Mouse (Mus musculus): Measurements from ENCODE around the gene Olfr645. TPM values are rescaled to one million over a fixed set of nuclear protein-coding genes. Genes with fewer than 3 reads are reported as not detected.

The Olfr645 gene
- not detected in 2 replicates for polyA plus RNA-seq (2015; fragmentation: Nextera tagmentation; extraction: Ambion mirVana)

GRCm38 (mm10) chr7:104085365-104085764 lies at the start of gene Olfr645:
TSS of gene Olfr645 (minus strand) at chr7:104085465.
- no peaks in the 10 kb centered on the region for H3K27me3 ChIP-seq (replicated peaks; ENCODE audit: control insufficient read depth, insufficient read depth, low read length)
- H3K27ac ChIP-seq (ENCODE audit: low read depth, low read length) = no peak within 1 kb of the TSS
- no peaks in the 10 kb centered on the region for H3K36me3 ChIP-seq (ENCODE audit: control insufficient read depth, insufficient read depth, low read length)
- H3K9ac ChIP-seq (ENCODE audit: low read depth, low read length) = no peak within 1 kb of the TSS
- WGBS = 86% methylated on average over 1 of the region's 1 CpGs
- no peaks in the 10 kb centered on the region for H3K9me3 ChIP-seq (ENCODE audit: control insufficient read depth, low read length)
- H3K4me1 ChIP-seq (ENCODE audit: control insufficient read depth, insufficient read depth, low read depth, low read length) = no peaks in the 10 kb centered on the region
- H3K4me3 ChIP-seq (ENCODE audit: low read length) = no peak within 1 kb of the TSS
- ATAC-seq = no peak
- H3K4me2 ChIP-seq (ENCODE audit: low read length) = no peak within 1 kb of the TSS

GRCm38 (mm10) chr7:104129726-104130125 lies 44.5 kb upstream of the Olfr645 start, which contains the start of gene Ubqln5:
TSS of gene Ubqln5 (minus strand) at chr7:104129826.
- H3K9ac ChIP-seq (ENCODE audit: low read depth, low read length) = no peak within 1 kb of the TSS
- H3K9me3 ChIP-seq (ENCODE audit: control insufficient read depth, low read length) = no peaks in the 10 kb centered on the region
- H3K27me3 ChIP-seq (replicated peaks; ENCODE audit: control insufficient read depth, insufficient read depth, low read length) = no peaks in the 10 kb centered on the region
- no peak within 1 kb of the TSS for H3K27ac ChIP-seq (ENCODE audit: low read depth, low read length)
- 95% methylated on average over 5 of the region's 5 CpGs for WGBS
- no peak for ATAC-seq
- no peak within 1 kb of the TSS for H3K4me2 ChIP-seq (ENCODE audit: low read length)
- no peaks in the 10 kb centered on the region for H3K36me3 ChIP-seq (ENCODE audit: control insufficient read depth, insufficient read depth, low read length)
- no peak within 1 kb of the TSS for H3K4me3 ChIP-seq (ENCODE audit: low read length)
- H3K4me1 ChIP-seq (ENCODE audit: control insufficient read depth, insufficient read depth, low read depth, low read length) = no peaks in the 10 kb centered on the region

- no peak within 1 kb of the TSS for H3K4me3 ChIP-seq (ENCODE audit: low read length)
- no peaks in the 10 kb centered on the region for H3K27me3 ChIP-seq (replicated peaks; ENCODE audit: control insufficient read depth, insufficient read depth, low read length)
- H3K27ac ChIP-seq (ENCODE audit: low read depth, low read length) = no peak within 1 kb of the TSS
- H3K36me3 ChIP-seq (ENCODE audit: control insufficient read depth, insufficient read depth, low read length) = no peaks in the 10 kb centered on the region
- H3K4me2 ChIP-seq (ENCODE audit: low read length) = no peak within 1 kb of the TSS
- no peak for ATAC-seq
- no peaks in the 10 kb centered on the region for H3K4me1 ChIP-seq (ENCODE audit: control insufficient read depth, insufficient read depth, low read depth, low read length)
- H3K9ac ChIP-seq (ENCODE audit: low read depth, low read length) = no peak within 1 kb of the TSS
- H3K9me3 ChIP-seq (ENCODE audit: control insufficient read depth, low read length) = no peaks in the 10 kb centered on the region
These were observed 19.4 kb upstream of the Olfr645 start, which contains the start of gene Olfr646 for GRCm38 (mm10) chr7:104104757-104104972. TSS of gene Olfr646 (plus strand) at chr7:104104873.

GRCm38 (mm10) chr7:104103913-104104756 lies 18.9 kb upstream of the Olfr645 start:
- no peaks in the 10 kb centered on the region for H3K9me3 ChIP-seq (ENCODE audit: control insufficient read depth, low read length)
- no peak overlapping the region for H3K4me2 ChIP-seq (ENCODE audit: low read length)
- no peak overlapping the region for H3K27ac ChIP-seq (ENCODE audit: low read depth, low read length)
- H3K36me3 ChIP-seq (ENCODE audit: control insufficient read depth, insufficient read depth, low read length) = no peaks in the 10 kb centered on the region
- no peak for ATAC-seq
- H3K4me1 ChIP-seq (ENCODE audit: control insufficient read depth, insufficient read depth, low read depth, low read length) = no peaks in the 10 kb centered on the region
- H3K27me3 ChIP-seq (replicated peaks; ENCODE audit: control insufficient read depth, insufficient read depth, low read length) = no peaks in the 10 kb centered on the region
- H3K9ac ChIP-seq (ENCODE audit: low read depth, low read length) = no peak overlapping the region
- 49% methylated on average over 4 of the region's 4 CpGs for WGBS
- no peak overlapping the region for H3K4me3 ChIP-seq (ENCODE audit: low read length)

GRCm38 (mm10) chr7:104071769-104072168 lies 13.5 kb downstream of the Olfr645 start, which contains the start of gene Olfr644:
TSS of gene Olfr644 (minus strand) at chr7:104071869.
- Histone ChIP-seq H3K9me3 (ENCODE audit: control insufficient read depth, low read length) (peaks cover 3% of the 10 kb centered on the region; the same call in 1 of the 2 replicates), H3K27ac (ENCODE audit: low read depth, low read length) (no peak within 1 kb of the TSS), H3K4me2 (ENCODE audit: low read length) (no peak within 1 kb of the TSS), H3K4me3 (ENCODE audit: low read length) (no peak within 1 kb of the TSS), H3K27me3 (replicated peaks; ENCODE audit: control insufficient read depth, insufficient read depth, low read length) (no peaks in the 10 kb centered on the region), H3K9ac (ENCODE audit: low read depth, low read length) (no peak within 1 kb of the TSS), H3K36me3 (ENCODE audit: control insufficient read depth, insufficient read depth, low read length) (no peaks in the 10 kb centered on the region), H3K4me1 (ENCODE audit: control insufficient read depth, insufficient read depth, low read depth, low read length) (no peaks in the 10 kb centered on the region)
- ATAC-seq = no peak
- WGBS = 73% methylated on average over 2 of the region's 2 CpGs

GRCm38 (mm10) chr7:104061345-104061744 lies 23.9 kb downstream of the Olfr645 start, which contains the start of gene 4930516K23Rik:
TSS of gene 4930516K23Rik (minus strand) at chr7:104061445.
- no peak within 1 kb of the TSS for H3K27ac ChIP-seq (ENCODE audit: low read depth, low read length)
- H3K9ac ChIP-seq (ENCODE audit: low read depth, low read length) = no peak within 1 kb of the TSS
- no peaks in the 10 kb centered on the region for H3K36me3 ChIP-seq (ENCODE audit: control insufficient read depth, insufficient read depth, low read length)
- H3K27me3 ChIP-seq (replicated peaks; ENCODE audit: control insufficient read depth, insufficient read depth, low read length) = no peaks in the 10 kb centered on the region
- no peak within 1 kb of the TSS for H3K4me2 ChIP-seq (ENCODE audit: low read length)
- H3K4me1 ChIP-seq (ENCODE audit: control insufficient read depth, insufficient read depth, low read depth, low read length) = no peaks in the 10 kb centered on the region
- 56% methylated on average over 2 of the region's 2 CpGs for WGBS
- H3K4me3 ChIP-seq (ENCODE audit: low read length) = no peak within 1 kb of the TSS
- ATAC-seq = no peak
- no peaks in the 10 kb centered on the region for H3K9me3 ChIP-seq (ENCODE audit: control insufficient read depth, low read length)

GRCm38 (mm10) chr7:104059215-104059614 lies 26.1 kb downstream of the Olfr645 start:
- no peak overlapping the region for H3K27ac ChIP-seq (ENCODE audit: low read depth, low read length)
- no peaks in the 10 kb centered on the region for H3K9me3 ChIP-seq (ENCODE audit: control insufficient read depth, low read length)
- no peak overlapping the region for H3K4me2 ChIP-seq (ENCODE audit: low read length)
- H3K27me3 ChIP-seq (replicated peaks; ENCODE audit: control insufficient read depth, insufficient read depth, low read length) = no peaks in the 10 kb centered on the region
- no peak overlapping the region for H3K4me3 ChIP-seq (ENCODE audit: low read length)
- no peaks in the 10 kb centered on the region for H3K36me3 ChIP-seq (ENCODE audit: control insufficient read depth, insufficient read depth, low read length)
- WGBS = 82% methylated on average over 1 of the region's 1 CpGs
- no peak for ATAC-seq
- no peak overlapping the region for H3K9ac ChIP-seq (ENCODE audit: low read depth, low read length)
- no peaks in the 10 kb centered on the region for H3K4me1 ChIP-seq (ENCODE audit: control insufficient read depth, insufficient read depth, low read depth, low read length)

GRCm38 (mm10) chr7:104052566-104052965 lies 32.7 kb downstream of the Olfr645 start, which contains the start of gene Olfr642:
TSS of gene Olfr642 (minus strand) at chr7:104052666.
- no peaks in the 10 kb centered on the region for H3K27me3 ChIP-seq (replicated peaks; ENCODE audit: control insufficient read depth, insufficient read depth, low read length)
- WGBS = 84% methylated on average over 1 of the region's 1 CpGs
- H3K4me2 ChIP-seq (ENCODE audit: low read length) = no peak within 1 kb of the TSS
- no peaks in the 10 kb centered on the region for H3K36me3 ChIP-seq (ENCODE audit: control insufficient read depth, insufficient read depth, low read length)
- H3K4me3 ChIP-seq (ENCODE audit: low read length) = no peak within 1 kb of the TSS
- H3K9me3 ChIP-seq (ENCODE audit: control insufficient read depth, low read length) = no peaks in the 10 kb centered on the region
- no peak within 1 kb of the TSS for H3K27ac ChIP-seq (ENCODE audit: low read depth, low read length)
- H3K9ac ChIP-seq (ENCODE audit: low read depth, low read length) = no peak within 1 kb of the TSS
- ATAC-seq = no peak
- no peaks in the 10 kb centered on the region for H3K4me1 ChIP-seq (ENCODE audit: control insufficient read depth, insufficient read depth, low read depth, low read length)

GRCm38 (mm10) chr7:104050745-104051144 lies 34.5 kb downstream of the Olfr645 start:
- Histone ChIP-seq H3K9me3 (ENCODE audit: control insufficient read depth, low read length) (no peaks in the 10 kb centered on the region), H3K4me3 (ENCODE audit: low read length) (no peak overlapping the region), H3K9ac (ENCODE audit: low read depth, low read length) (no peak overlapping the region), H3K36me3 (ENCODE audit: control insufficient read depth, insufficient read depth, low read length) (no peaks in the 10 kb centered on the region), H3K4me1 (ENCODE audit: control insufficient read depth, insufficient read depth, low read depth, low read length) (no peaks in the 10 kb centered on the region), H3K4me2 (ENCODE audit: low read length) (no peak overlapping the region), H3K27me3 (replicated peaks; ENCODE audit: control insufficient read depth, insufficient read depth, low read length) (no peaks in the 10 kb centered on the region), H3K27ac (ENCODE audit: low read depth, low read length) (no peak overlapping the region)
- 93% methylated on average over 4 of the region's 4 CpGs for WGBS
- no peak for ATAC-seq
